Mouse (Mus musculus): ENCODE measurements around the gene Cluh. TPM values are rescaled to one million over a fixed set of nuclear protein-coding genes. Genes with fewer than 3 reads are reported as not detected.

The Cluh gene
- polyA plus RNA-seq, 2 experiments, result 14.3 to 29.5 TPM

GRCm38 (mm10) chr11:74655941-74656340, 6.6 kb downstream of the Cluh start:
- Histone ChIP-seq H3K4me1 (replicated peaks; ENCODE audit: control insufficient read depth in 2 of 2, insufficient read depth in 2 of 2, low read length in 1 of 2) (peaks cover 7 to 10% of the 10 kb centered on the region in 2 experiments; a peak in 3 of 4 replicates), H3K9me3 (ENCODE audit: control insufficient read depth, low read length) (no peaks in the 10 kb centered on the region), H3K4me3 (ENCODE audit: insufficient read depth in 1 of 2, low read depth in 2 of 2, low read length in 2 of 2) (no peak overlapping the region), H3K9ac (replicated peaks) (no peak overlapping the region), H3K36me3 (replicated peaks; ENCODE audit: control insufficient read depth, insufficient read depth, low read depth) (peaks cover 40% of the 10 kb centered on the region), H3K27ac (no peak overlapping the region), H3K4me2 (ENCODE audit: low read depth) (no peak overlapping the region), H3K27me3 (ENCODE audit: control insufficient read depth, insufficient read depth, low read length) (no peaks in the 10 kb centered on the region)
- TF ChIP-seq CTCF (IDR thresholded peaks at IDR 0.05; ENCODE audit: low read depth) (no peak), EP300 (IDR thresholded peaks at IDR 0.05; ENCODE audit: low read depth) (no peak)
- ATAC-seq (ENCODE audit: insufficient read depth) (no peak), DNase-seq (ENCODE audit: low read depth in 3 of 3, low spot score in 3 of 3) (no peak)
- WGBS (ENCODE audit: insufficient replicate concordance), result 69% methylated on average over 3 of the region's 3 CpGs

GRCm38 (mm10) chr11:74660336-74660735, 11.0 kb downstream of the Cluh start:
- no peaks in the 10 kb centered on the region for H3K4me1 ChIP-seq (replicated peaks; ENCODE audit: control insufficient read depth in 2 of 2, insufficient read depth in 2 of 2, low read length in 1 of 2)
- ATAC-seq (ENCODE audit: insufficient read depth), result no peak
- H3K36me3 ChIP-seq (replicated peaks; ENCODE audit: control insufficient read depth, insufficient read depth, low read depth), result peaks cover 75% of the 10 kb centered on the region
- no peak overlapping the region for H3K4me3 ChIP-seq (ENCODE audit: insufficient read depth in 1 of 2, low read depth in 2 of 2, low read length in 2 of 2)
- no peaks in the 10 kb centered on the region for H3K27me3 ChIP-seq (ENCODE audit: control insufficient read depth, insufficient read depth, low read length)
- WGBS (ENCODE audit: insufficient replicate concordance), result 85% methylated on average over 13 of the region's 13 CpGs
- no peak overlapping the region for H3K27ac ChIP-seq
- DNase-seq (ENCODE audit: low read depth in 3 of 3, low spot score in 3 of 3), result no peak
- TF ChIP-seq CTCF (IDR thresholded peaks at IDR 0.05; ENCODE audit: low read depth), result no peak
- TF ChIP-seq EP300 (IDR thresholded peaks at IDR 0.05; ENCODE audit: low read depth), result no peak
- no peak overlapping the region for H3K4me2 ChIP-seq (ENCODE audit: low read depth)
- H3K9me3 ChIP-seq (ENCODE audit: control insufficient read depth, low read length), result no peaks in the 10 kb centered on the region
- H3K9ac ChIP-seq (replicated peaks), result no peak overlapping the region

- 71% methylated on average over 19 of the region's 19 CpGs for WGBS (ENCODE audit: insufficient replicate concordance)
- Histone ChIP-seq H3K9ac (replicated peaks) (no peak overlapping the region), H3K4me1 (replicated peaks; ENCODE audit: control insufficient read depth in 2 of 2, insufficient read depth in 2 of 2, low read length in 1 of 2) (no peaks in the 10 kb centered on the region), H3K27ac (no peak overlapping the region), H3K36me3 (replicated peaks; ENCODE audit: control insufficient read depth, insufficient read depth, low read depth) (peaks cover 78% of the 10 kb centered on the region), H3K4me2 (ENCODE audit: low read depth) (no peak overlapping the region), H3K27me3 (ENCODE audit: control insufficient read depth, insufficient read depth, low read length) (no peaks in the 10 kb centered on the region), H3K9me3 (ENCODE audit: control insufficient read depth, low read length) (no peaks in the 10 kb centered on the region), H3K4me3 (ENCODE audit: insufficient read depth in 1 of 2, low read depth in 2 of 2, low read length in 2 of 2) (no peak overlapping the region)
- TF ChIP-seq EP300 (IDR thresholded peaks at IDR 0.05; ENCODE audit: low read depth) (no peak), CTCF (IDR thresholded peaks at IDR 0.05; ENCODE audit: low read depth) (no peak)
- no peak for ATAC-seq (ENCODE audit: insufficient read depth)
- no peak for DNase-seq (ENCODE audit: low read depth in 3 of 3, low spot score in 3 of 3)
These were observed 12.3 kb downstream of the Cluh start for GRCm38 (mm10) chr11:74661641-74662040.

DNA sequence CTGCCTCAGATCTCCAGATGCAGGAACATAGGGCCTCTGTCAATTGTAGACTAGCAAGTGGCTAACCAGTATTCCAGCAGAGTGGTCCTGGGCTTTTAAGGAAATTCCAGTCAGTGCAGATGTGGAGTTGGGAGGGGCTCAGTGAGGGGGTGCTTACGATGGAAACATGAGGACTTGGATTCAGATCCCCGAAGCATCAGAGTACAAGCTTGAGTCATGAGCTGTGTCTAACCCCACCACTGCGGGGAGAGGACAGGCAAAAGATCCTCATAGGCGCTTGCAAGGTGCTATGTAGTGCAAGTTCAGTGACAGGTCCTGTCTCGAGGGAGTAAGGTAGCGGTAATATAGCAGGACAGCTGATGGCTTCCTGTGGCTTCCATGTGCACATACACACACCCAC, 12.9 kb downstream of the Cluh start:
- no peaks in the 10 kb centered on the region for H3K9me3 ChIP-seq (ENCODE audit: control insufficient read depth, low read length)
- no peaks in the 10 kb centered on the region for H3K27me3 ChIP-seq (ENCODE audit: control insufficient read depth, insufficient read depth, low read length)
- H3K4me2 ChIP-seq (ENCODE audit: low read depth), result no peak overlapping the region
- H3K4me3 ChIP-seq (ENCODE audit: insufficient read depth in 1 of 2, low read depth in 2 of 2, low read length in 2 of 2), result no peak overlapping the region
- no peak for DNase-seq (ENCODE audit: low read depth in 3 of 3, low spot score in 3 of 3)
- H3K27ac ChIP-seq, result no peak overlapping the region
- peaks cover 76% of the 10 kb centered on the region for H3K36me3 ChIP-seq (replicated peaks; ENCODE audit: control insufficient read depth, insufficient read depth, low read depth)
- no peak overlapping the region for H3K9ac ChIP-seq (replicated peaks)
- TF ChIP-seq EP300 (IDR thresholded peaks at IDR 0.05; ENCODE audit: low read depth) (no peak), CTCF (IDR thresholded peaks at IDR 0.05; ENCODE audit: low read depth) (no peak)
- no peak for ATAC-seq (ENCODE audit: insufficient read depth)
- 74% methylated on average over 6 of the region's 6 CpGs for WGBS (ENCODE audit: insufficient replicate concordance)
- H3K4me1 ChIP-seq (replicated peaks; ENCODE audit: control insufficient read depth in 2 of 2, insufficient read depth in 2 of 2, low read length in 1 of 2), result no peaks in the 10 kb centered on the region

DNA sequence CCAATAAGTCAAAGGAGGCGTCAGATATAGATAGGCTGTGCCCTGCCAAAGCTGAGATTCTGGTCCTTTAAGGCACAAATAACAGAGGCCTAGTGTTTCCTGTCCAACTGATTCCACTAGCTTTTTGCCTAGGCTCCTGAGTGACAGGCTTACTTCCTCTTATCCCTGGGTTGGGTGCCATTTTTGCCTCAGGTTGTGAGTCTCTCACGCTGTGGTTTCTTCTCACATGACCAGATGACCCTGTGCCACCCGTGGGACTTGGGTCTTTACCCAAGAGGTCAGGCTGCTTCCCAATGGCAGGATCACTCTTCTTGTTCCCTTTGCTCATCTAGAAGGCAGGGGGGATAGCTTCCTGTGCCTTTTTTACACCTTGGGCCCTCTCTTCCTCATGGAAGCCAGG, 15.0 kb downstream of the Cluh start:
- no peaks in the 10 kb centered on the region for H3K4me1 ChIP-seq (replicated peaks; ENCODE audit: control insufficient read depth in 2 of 2, insufficient read depth in 2 of 2, low read length in 1 of 2)
- no peak overlapping the region for H3K27ac ChIP-seq
- no peak for TF ChIP-seq CTCF (IDR thresholded peaks at IDR 0.05; ENCODE audit: low read depth)
- no peak for TF ChIP-seq EP300 (IDR thresholded peaks at IDR 0.05; ENCODE audit: low read depth)
- DNase-seq (ENCODE audit: low read depth in 3 of 3, low spot score in 3 of 3), result no peak
- H3K9me3 ChIP-seq (ENCODE audit: control insufficient read depth, low read length), result no peaks in the 10 kb centered on the region
- no peak for ATAC-seq (ENCODE audit: insufficient read depth)
- H3K4me2 ChIP-seq (ENCODE audit: low read depth), result no peak overlapping the region
- no peak overlapping the region for H3K9ac ChIP-seq (replicated peaks)
- H3K36me3 ChIP-seq (replicated peaks; ENCODE audit: control insufficient read depth, insufficient read depth, low read depth), result peaks cover 67% of the 10 kb centered on the region
- no peaks in the 10 kb centered on the region for H3K27me3 ChIP-seq (ENCODE audit: control insufficient read depth, insufficient read depth, low read length)
- no peak overlapping the region for H3K4me3 ChIP-seq (ENCODE audit: insufficient read depth in 1 of 2, low read depth in 2 of 2, low read length in 2 of 2)
- WGBS (ENCODE audit: insufficient replicate concordance), result 52% methylated on average over 3 of the region's 3 CpGs

All from liver, embryonic 14.5 days (tissue).